Mouse (Mus musculus): ENCODE results near the gene Grasp.
A peak's percentile ranks its signal among the peaks of the same experiment; 100 is the strongest.

Gene Grasp

DNA sequence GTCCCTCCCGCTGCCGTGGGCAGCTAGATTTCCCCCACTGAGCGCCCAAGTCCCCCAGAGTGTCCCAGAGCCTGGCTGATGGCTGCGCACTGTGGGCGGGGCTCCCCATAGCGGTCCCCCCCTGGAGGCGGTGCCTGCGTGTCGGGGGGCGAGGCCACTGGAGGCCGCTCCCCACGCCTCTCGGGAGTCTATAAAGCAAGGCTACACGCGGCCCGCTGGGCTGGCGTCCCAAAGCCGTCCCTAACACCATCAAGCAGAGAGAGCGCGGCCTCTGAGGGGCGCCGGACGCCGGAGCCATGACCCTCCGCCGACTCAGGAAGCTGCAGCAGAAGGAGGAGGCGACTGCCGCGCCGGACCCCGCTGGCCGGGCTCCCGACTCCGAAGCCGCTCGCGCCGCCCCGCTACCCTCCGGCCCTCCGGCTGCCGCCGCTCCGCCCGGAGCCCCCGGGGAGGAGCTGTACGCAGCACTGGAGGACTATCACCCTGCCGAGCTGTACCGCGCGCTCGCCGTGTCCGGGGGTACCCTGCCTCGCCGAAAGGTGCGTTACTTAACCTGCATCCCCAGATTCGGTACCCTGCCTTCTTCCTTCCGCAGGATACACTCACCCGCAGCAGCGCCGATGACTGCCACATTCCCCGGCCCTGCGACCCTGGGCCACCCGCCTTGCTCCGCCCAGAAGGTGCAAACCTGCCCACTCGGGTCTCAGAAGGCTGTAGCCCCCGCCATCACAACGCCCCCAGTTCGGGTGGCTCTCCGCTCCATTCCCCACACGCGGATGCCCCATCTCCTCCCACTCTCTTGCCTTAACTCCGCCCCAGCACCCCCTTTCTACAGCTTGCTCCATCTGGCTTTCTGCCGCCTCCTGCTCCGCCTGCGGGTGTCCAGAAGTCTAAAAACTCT is at the start of gene Grasp:
TSS of gene Grasp (plus strand) at position 183 of the 901 bp plus-strand sequence.
- DNase-seq, result peak; percentile 82

- no peak for DNase-seq
These were observed 49.5 kb upstream of the Grasp start for GRCm38 (mm10) chr15:101174294-101175130.

GRCm38 (mm10) chr15:101175131-101175460 is 48.9 kb upstream of the Grasp start:
- no peak for DNase-seq

GRCm38 (mm10) chr15:101175613-101176283 is 48.2 kb upstream of the Grasp start:
- no peak for DNase-seq

DNA sequence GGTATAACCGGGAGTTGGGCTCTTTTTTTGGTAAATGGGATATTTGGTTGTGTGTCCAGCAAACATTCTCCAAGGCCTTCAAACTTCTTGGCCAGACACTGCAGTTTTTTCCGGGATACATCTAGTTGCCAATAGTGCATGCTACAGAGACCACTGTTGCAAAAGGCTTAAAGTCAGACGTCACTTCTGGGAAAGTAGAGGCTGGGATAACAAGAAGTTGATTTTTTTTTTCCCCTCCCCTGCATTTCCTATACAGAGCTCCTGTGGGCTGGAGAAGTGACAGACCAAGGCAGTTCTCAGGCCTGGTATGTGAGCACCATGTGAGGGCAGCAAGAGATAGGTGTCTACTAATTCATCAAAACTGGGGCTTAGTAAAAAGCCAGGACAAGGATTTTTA is 47.7 kb upstream of the Grasp start:
- no peak for DNase-seq

- no peak for DNase-seq
These were observed 46.9 kb upstream of the Grasp start for GRCm38 (mm10) chr15:101176795-101177691.

- DNase-seq, result no peak
These were observed 43.5 kb upstream of the Grasp start for GRCm38 (mm10) chr15:101180363-101181105.

GRCm38 (mm10) chr15:101181106-101181466 is 42.9 kb upstream of the Grasp start:
- DNase-seq, result no peak

GRCm38 (mm10) chr15:101181500-101181899 is 42.5 kb upstream of the Grasp start:
- DNase-seq, result peak; percentile 56

GRCm38 (mm10) chr15:101182676-101183075 is 41.3 kb upstream of the Grasp start:
- DNase-seq, result no peak

DNA sequence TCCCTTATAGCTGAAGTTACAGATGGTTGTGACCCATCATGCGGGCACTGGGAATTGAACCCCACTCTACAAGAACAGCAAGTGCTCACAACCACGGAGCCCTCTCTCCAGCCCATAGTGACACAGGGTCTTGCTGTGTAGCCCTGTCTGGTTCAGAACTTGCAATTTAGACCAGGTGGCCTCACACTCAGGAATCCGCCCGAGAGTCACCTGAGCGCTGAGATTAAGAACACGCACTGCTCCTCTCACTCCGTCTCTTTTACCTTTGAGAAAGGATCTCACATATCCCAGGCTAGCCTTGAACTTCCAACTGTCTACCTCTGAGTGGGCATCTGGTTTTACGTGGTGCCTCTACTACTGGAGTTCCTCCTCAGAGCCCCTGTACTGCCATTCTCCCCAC is 39.7 kb upstream of the Grasp start:
- no peak for DNase-seq

DNA sequence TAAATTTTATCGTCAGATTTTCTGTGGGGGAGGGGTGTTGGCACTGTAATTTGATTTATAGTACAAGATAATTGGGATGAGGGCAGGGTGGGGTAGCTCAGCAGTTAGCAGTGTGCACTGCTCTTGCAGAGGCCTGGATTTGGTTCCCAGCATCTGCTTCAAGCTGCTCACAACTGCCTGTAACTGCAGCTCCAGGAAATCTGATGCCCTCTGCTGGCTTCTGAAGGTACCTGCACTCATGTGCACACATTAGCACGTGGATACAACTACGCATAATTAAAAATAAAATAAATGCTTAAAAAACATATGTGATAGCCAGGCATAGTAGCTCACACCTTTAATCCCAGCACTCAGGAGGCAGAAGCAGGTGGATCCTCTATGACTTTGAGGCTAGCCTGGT is 38.4 kb upstream of the Grasp start:
- no peak for DNase-seq

DNA sequence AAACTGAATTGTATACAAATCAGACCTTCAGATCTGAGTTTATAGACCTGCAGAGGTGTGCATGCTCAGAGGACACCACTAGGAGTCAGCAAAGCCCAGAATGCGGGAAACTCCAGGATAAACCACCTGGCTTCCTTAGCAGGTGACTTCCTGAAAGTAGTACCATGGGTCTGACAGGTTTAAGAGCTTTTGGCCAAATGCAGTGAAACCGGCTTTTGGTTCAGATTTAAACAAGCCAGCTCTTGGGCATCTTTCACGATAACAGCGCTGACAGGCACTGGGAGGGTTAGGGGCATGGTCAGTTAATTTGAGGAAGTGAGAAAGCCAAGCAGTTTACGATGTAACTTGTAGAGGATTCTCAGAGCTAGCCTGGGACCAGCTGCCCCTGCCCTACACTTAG is 36.1 kb upstream of the Grasp start:
- DNase-seq, result no peak

GRCm38 (mm10) chr15:101189981-101190761 is 33.8 kb upstream of the Grasp start:
- no peak for DNase-seq

DNA sequence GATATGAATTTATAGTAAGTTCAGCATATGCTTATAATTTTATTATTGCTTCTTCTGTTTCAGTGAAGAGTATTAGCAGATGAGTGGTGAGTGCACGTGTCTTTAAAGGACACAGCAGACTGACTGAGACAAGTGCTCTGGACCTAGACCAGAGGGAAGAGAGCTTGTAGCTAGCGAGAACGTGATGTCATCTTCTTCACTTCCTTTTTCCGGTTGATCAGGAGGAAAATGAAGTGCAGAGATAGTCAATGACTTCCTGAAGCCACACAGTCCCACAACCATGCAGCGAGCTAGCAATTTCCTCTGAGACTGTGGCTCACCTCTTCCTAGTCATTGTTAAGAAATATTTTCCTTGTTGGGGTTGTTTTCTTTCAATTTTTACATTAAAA is 33.2 kb upstream of the Grasp start:
- no peak for DNase-seq

DNA sequence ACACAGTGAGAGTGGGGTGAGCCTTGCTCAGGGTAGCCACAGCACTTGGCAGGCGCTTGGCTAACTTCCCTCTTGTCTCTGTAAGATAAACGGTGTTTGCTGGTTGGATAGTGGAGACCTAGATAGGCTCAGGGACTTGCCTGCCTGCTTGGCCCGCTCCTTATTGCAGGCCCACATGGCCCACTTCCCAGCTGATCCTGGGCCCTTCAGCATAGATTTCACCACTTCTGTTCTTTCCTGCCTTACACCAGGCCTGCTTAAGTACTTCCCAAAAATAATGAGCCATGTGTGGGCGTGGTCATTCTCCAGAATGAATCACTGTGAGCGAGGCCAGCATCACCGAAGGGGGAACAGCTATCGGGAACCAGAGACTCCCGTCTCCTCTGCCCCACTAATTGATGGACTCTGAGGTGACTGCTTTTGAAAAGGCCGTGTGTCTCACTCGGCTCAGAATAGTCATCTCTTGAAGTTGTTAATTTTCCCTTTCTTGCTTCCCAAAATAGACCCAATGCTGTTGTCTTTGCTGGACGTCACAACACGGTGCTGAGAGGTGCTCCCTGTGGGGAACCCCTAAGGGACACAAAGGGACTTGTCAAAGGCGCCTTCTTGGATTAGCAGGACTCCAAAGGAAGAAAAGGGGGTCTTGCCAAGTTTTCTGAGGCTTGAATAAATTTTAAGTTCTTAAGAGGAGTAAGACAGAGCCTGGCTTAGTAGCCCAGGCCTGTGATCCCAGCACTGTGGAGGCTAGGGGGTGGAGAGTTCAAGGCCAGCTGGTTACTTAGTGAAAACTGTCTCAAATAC is 32.3 kb upstream of the Grasp start:
- no peak for DNase-seq

DNA sequence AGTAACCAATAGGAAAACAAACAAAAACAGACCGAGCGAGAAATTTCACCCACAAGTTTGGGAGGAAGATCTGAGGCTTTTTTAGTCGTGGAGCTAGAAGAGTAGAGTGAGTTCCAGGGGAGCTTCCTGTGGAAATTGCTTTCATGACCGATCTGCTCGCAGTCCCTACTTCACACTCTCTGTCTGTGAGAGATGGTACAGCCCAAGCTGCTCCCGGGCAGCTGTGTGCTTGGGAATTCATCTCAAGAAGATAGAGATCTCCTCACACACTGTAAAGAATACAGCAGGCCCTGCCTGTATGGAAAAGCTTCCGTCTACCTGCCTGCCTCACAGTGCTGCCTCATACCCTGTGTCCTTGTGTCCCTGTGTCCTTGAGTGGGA is 31.7 kb upstream of the Grasp start:
- no peak for DNase-seq

DNA sequence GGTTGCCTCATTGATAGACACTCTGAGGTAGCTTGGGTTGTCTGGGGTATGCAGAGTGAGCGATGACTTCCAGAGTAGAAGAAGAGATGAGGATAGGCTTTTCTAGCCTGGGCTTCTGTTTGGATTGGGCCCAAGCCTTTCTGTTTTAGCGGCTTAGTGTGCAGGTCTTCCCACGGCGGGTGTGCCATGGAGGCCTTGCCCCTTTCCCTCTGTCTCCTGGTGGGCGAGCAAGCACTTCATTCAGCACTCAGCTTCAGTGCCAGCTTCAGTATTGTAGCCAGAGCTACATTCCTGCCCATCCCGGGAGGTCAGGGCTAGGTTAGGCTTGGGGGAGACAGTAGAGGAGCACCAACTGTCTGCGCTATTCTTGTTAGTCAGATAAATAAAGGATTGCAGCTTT is 31.3 kb upstream of the Grasp start:
- no peak for DNase-seq

DNA sequence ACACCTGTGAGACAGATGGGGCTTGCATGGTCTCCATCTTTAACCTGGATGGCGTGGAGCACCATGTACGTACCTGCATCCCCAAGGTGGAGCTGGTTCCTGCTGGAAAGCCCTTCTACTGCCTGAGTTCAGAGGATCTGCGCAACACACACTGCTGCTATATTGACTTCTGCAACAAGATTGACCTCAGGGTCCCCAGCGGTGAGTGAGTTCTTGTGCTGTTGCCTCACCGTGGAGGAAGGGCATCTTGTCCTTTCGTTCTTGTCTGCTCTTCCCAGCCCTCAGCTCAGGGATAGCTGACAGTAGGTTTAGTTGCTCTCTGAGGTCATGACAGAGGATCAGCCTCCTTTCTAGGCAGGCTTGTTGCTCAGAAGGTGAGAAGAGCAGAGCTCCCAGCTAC is 30.0 kb upstream of the Grasp start:
- no peak for DNase-seq

Measured in kidney, adult 11 months (tissue).